Mouse (Mus musculus): ENCODE data around the gene Smap1.
"Not testable (repeated sequence)": the region's sequence is repeated elsewhere in the genome, so short reads cannot be mapped to it uniquely, and the experiment has no call there.

Smap1 gene

DNA sequence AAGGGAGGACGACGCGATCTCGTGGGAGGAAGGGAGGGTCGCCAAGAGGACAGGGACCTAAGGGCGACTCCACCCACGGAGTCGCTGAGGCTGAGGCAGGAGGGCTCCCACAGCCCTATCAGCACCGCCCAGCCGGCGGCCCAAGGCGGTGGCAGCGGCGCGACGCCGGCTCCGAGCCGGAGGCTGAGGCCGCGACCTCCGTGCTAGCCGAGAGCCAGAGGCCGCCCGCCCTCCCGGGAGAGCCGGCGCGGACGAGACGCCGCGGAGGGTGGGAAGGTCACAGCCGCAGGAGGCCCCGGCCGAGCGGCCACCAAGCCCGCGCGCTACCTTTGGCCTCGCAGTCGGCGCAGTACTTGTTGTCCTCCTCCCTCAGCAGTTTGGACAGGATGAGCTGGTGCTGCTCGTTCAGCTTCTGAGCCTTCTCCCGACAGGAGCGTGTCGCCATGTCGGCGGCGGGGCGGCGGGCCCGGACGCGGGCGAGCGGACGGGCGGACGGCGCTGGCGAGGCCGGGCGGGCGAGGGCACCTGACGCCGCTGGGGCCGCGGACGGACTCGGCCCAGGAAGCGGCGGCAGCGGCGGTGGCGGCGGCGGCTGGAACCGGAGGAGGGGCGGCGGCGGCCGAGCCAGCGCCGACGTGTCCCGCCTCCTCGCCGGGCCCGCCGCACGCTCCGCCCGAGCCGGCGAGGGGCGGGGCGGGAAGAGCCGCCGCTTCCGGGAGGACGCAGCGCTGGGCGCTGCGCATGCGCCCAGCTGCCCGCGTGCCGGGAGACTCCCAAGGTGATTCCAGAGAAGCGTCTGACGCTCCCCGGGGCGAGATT, at the start of gene Smap1:
Gene Smap1, minus strand, starts transcription at position 607 of the 819 bp plus-strand sequence.
- DNase-seq (ENCODE audit: low spot score in 2 of 2): peak; percentile 69 to 72

DNA sequence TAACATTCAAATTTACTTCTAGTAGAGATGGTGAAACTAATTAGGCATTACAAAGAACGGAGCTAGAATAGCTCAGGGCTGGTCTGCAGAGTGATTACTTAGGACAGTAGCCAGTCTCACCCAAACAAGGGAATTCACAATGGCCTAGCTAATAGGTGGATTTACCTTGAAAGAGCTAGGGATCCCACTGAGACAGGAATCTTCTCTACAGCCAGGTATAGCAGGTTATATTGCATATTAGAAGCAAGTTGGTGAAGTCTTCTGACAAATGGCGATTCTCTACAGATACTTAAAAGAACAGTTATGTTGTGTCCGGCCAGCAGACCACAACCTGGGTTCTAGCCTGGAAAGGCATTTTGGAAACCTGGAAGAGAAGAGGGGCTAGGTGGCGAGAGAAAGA, 49.0 kb upstream of the Smap1 start:
- not testable (repeated sequence) for DNase-seq (ENCODE audit: low spot score in 2 of 2)

GRCm38 (mm10) chr1:23968027-23968725, 46.1 kb upstream of the Smap1 start:
- no peak for DNase-seq (ENCODE audit: low spot score in 2 of 2)

GRCm38 (mm10) chr1:23966226-23966625, 44.1 kb upstream of the Smap1 start:
- DNase-seq (ENCODE audit: low spot score in 2 of 2): no peak

GRCm38 (mm10) chr1:23959415-23959732, 37.3 kb upstream of the Smap1 start:
- no peak for DNase-seq (ENCODE audit: low spot score in 2 of 2)

DNA sequence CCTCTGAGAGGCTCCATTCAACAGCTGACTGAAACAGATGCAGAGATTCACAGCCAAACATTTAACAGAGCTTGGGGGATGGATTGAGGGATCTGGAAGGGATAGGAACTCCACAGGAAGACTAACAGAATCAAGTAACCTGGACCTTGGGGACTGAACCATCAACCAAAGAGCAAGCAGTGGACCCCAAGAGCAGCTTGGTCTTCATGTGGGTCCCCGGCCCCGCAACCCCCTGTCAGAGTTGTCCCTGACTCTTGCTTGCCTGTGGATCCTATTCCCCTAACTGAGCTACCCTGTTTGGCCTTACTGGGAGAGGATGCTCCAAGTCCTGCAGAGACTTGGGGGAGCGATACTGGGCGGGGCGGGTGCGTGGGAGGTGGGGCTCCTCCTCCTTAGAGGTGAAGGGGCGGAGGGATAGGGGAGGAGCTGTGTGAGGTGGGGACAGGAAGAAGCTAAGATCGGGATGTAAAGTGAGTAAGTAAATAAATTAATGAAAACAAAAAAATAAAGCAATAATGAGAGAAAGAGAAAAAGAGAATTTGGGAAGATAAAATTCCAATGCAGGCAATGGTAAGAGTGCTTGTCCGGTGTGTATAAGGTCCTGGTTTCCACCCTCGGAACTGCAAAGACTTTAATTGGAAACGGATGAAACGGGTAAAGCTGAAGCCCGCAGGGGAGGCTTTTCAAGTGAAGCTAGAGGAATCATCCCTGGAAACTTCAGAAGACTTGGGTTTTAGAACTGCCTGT, 36.7 kb upstream of the Smap1 start:
- no peak for DNase-seq (ENCODE audit: low spot score in 2 of 2)

GRCm38 (mm10) chr1:23958101-23958500, 36.0 kb upstream of the Smap1 start:
- DNase-seq (ENCODE audit: low spot score in 2 of 2): no peak

GRCm38 (mm10) chr1:23955539-23955938, 33.4 kb upstream of the Smap1 start:
- no peak for DNase-seq (ENCODE audit: low spot score in 2 of 2)

- peak; percentile 71 to 85 for DNase-seq (ENCODE audit: low spot score in 2 of 2)
Measured at GRCm38 (mm10) chr1:23953921-23954320, 31.8 kb upstream of the Smap1 start.

DNA sequence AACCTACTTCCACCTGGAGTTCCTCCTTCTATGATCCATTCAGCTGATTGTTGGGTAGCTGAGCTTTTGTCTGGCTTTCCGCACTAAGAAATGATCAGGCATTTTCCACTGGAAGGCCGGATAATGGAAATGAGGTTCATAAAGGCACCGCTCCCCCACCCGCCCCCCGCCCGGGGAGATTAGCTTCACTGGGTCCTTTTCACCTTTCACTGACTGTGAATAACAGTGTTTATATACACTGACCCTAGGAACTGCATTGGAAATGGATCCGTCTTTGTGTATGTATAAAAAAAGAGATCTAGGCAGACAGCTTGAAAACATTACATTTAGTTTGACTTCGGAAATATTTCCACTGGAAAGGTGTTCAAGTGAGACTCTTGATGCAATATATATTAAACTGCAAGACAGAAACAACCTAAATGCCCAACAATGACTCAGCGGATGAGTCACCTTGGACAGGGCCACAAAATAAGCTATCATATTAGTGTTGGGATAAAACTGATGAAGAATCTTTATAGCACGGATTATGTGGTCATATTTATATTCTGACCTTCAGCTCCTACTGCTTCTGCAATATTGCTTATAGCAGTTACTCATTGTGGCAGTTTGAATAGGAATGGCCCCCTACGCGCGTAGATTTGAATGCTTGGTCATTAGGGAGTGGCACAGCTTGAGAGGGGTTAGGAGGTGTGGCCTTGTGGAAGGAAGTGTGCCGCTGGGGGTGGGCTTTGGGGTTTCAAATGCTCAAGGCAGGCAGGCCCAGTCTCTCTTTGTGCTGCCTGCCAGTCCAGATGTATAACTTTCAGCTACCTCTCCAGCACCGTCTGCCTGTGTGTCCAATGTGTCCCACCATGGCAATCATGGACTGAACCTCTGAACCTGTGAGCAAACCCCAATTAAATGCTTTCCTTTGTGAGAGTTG, 26.9 kb upstream of the Smap1 start:
- no peak for DNase-seq (ENCODE audit: low spot score in 2 of 2)

DNA sequence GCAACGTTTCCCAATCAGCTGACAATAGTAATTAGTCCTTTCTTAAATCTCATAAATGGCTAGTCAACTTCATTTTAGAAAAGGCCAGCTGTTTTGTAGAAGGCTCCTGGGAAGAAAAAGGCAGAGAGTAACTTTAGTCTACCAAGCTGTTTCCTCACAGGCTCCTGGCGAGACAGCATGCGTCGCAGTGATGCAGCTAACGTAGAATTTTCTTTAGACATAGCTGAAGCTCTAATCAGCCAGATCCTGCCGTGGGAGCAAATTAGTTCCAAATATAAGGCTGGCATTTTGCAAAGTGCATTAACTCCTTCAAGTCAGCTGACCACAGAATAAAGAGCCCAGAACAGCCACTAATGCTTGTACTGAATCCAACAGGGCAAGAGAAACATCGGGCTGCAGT, 26.2 kb upstream of the Smap1 start:
- DNase-seq (ENCODE audit: low spot score in 2 of 2): peak in 1 of 2 experiments; percentile 25

GRCm38 (mm10) chr1:23944076-23944475, 22.0 kb upstream of the Smap1 start:
- no peak for DNase-seq (ENCODE audit: low spot score in 2 of 2)

GRCm38 (mm10) chr1:23943146-23943940, 21.2 kb upstream of the Smap1 start:
- no peak for DNase-seq (ENCODE audit: low spot score in 2 of 2)

GRCm38 (mm10) chr1:23935408-23935762, 13.3 kb upstream of the Smap1 start:
- DNase-seq (ENCODE audit: low spot score in 2 of 2): no peak

DNA sequence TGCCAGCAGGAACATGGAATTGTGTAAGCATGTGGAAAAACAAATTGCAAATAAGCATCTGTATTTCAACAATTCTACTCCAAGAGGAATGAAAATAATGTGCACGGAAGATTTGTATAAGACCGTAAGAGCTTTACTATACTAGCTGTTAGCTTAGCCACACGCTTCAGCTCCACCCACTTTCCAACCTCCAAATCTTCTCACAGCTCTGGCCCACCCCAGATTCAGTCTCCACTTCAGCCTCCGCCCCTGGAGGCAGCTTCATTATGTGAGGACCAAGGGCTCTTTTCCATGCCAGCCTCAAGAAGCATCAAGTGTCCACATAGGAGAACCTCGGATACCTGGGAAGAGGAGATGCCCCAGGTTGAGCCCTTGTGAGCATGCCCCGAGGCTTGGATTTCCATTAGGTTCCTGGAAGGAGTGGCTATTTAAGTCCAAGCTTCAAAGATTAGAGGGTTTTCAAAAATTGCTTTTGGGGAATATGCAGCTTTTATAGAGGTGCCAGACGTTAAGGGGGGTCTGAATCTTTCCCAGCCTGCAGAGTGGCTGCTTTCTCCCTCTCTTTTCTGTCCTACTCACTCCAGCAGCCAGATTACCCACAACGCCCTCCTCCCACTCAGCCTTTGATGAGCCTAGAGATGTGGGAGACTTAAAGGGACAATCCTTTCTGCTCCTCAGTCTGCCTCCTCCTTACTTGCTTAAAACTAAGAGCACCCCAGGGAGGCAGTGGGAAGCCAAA, 12.7 kb upstream of the Smap1 start:
- peak; percentile 53 to 57 for DNase-seq (ENCODE audit: low spot score in 2 of 2)

DNA sequence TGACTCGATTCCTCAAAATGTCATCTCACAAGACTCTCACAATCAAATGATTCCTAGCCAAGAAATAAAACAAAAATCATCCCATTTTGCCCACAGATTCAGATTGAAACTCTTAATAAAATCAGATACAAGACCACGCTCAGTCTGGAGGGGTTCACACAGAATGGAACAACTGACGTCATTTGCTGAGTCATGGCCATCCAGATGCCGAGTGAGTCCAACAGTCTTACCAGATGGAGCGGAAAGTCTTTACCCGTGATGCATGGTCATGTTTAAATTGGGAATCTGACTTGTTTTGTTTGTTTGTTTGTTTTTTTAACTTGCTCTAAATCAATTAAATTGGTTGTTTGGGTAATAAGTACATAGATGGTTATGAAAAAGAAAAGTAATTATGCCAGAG, 7.3 kb upstream of the Smap1 start:
- DNase-seq (ENCODE audit: low spot score in 2 of 2): no peak

GRCm38 (mm10) chr1:23928371-23928770, 6.3 kb upstream of the Smap1 start:
- peak in 1 of 2 experiments; percentile 34 for DNase-seq (ENCODE audit: low spot score in 2 of 2)

DNA sequence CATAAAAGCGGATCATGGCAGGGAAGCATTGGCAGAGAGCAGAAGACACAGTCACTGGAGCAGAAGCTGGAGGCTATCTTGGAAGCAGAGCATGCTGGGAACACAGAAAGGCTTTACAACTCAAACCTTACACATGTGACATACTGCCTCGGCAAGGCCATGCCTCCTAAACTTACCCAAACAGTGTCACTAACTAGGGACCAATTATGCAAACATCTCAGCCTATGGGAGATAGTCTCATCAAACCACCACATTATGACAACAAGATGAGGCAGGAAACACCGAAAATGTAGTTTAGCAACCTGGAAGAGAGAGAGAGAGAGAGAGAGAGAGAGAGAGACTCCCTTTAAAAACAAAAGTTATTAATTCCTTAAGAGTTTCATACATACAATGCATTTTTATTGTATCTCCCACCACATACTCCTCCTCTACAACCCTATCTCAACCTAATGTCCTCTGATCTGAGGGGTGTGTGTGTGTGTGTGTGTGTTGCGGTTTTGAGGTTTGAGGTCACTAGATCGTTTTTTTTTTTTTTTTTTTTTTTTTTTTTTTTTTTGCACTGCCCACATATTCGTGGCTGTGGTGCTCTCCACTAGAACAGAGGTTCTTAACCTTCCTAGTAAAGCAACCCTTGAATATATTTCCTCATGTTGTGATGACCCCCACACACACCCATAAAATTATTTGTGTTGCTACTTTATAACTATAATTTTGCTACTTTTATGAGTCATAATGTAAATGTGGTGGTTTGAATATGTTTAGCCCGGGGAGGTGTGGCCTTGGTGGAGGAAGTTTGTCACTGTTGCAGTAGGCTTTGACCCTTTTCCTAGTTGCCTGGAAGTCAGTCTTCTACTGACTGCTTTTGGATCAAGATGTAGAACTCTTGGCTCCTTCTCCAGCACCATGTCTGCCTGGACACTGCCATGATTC, 1.9 kb upstream of the Smap1 start:
- no peak for DNase-seq (ENCODE audit: low spot score in 2 of 2)

- no peak for DNase-seq (ENCODE audit: low spot score in 2 of 2)
Measured at GRCm38 (mm10) chr1:23922530-23922884, 390 bp upstream of the Smap1 start.

Data from frontal cortex, postnatal 36 days (tissue).